Mouse (Mus musculus): Measurements from ENCODE around the gene Minos1. TPM values are rescaled to one million over a fixed set of nuclear protein-coding genes. Genes with fewer than 3 reads are reported as not detected.

Minos1 gene
- 137 and 154 TPM in 2 replicates for polyA plus RNA-seq (2011; ENCODE audit: insufficient read depth, insufficient read length, low read depth, missing spikeins)

DNA sequence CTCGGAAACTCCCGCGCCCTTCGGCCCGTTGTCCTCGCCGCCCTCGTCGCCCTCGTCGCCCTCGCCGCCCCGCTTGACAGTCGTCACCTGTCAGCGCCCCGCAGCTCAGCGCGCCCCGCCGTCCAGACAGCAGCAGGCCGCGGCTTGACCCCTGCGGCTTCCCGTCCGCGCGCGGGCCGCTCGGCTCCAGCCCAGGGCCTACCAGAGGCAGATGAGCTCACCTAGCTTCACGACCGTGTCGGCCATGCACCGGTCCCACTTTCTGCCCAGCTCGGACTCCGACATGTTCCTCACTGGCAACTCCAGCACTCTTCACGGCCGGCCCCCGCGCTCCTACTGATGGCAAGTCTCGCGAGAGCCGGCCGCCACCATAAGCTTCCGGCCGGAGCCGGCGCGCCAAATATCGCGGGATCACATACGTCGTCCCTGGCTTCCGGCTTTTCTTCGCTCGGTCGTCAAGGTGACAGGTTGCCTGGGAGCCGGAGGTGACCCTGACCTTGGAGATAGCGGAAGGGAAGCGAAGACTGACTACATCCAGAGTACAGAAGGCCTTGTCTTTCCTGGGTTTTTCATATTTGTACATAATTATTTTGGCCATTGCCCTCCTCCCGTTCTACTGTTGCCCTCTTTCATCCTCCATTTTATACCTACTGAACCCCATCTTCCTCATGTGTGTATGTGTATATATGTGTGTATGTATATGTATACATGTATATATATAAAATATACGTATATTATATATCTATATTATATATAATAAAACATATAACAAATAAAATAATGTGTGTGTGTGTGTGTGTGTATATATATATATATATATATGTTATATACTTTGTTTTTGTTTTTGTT, at the start of gene Minos1:
Gene Minos1 (minus strand): TSS at position 413 of the 849 bp plus-strand sequence.
- Histone ChIP-seq H3K27ac (ENCODE audit: insufficient read depth, low read length) (no peak within 1 kb of the TSS), H3K36me3 (ENCODE audit: control insufficient read depth, insufficient read depth, low read length, poor library complexity, severe bottlenecking) (no peaks in the 10 kb centered on the region), H3K27me3 (ENCODE audit: control insufficient read depth, insufficient read depth, low read length, poor library complexity, severe bottlenecking) (no peaks in the 10 kb centered on the region), H3K9ac (ENCODE audit: low read depth, poor library complexity, severe bottlenecking) (peak within 1 kb of the TSS; percentile 84), H3K4me3 (ENCODE audit: low read depth, low read length) (peak within 1 kb of the TSS; percentile 85), H3K9me3 (replicated peaks; ENCODE audit: control insufficient read depth, insufficient read depth, low read length, poor library complexity, severe bottlenecking) (no peaks in the 10 kb centered on the region), H3K4me1 (ENCODE audit: control insufficient read depth, insufficient read depth, low read length) (peaks cover 2% of the 10 kb centered on the region)
- TF ChIP-seq CTCF (IDR thresholded peaks at IDR 0.05; ENCODE audit: low read depth, low read length), result no peak
- peak; percentile 20 for TF ChIP-seq POLR2A (IDR thresholded peaks at IDR 0.05; ENCODE audit: insufficient read depth, low read length)

DNA sequence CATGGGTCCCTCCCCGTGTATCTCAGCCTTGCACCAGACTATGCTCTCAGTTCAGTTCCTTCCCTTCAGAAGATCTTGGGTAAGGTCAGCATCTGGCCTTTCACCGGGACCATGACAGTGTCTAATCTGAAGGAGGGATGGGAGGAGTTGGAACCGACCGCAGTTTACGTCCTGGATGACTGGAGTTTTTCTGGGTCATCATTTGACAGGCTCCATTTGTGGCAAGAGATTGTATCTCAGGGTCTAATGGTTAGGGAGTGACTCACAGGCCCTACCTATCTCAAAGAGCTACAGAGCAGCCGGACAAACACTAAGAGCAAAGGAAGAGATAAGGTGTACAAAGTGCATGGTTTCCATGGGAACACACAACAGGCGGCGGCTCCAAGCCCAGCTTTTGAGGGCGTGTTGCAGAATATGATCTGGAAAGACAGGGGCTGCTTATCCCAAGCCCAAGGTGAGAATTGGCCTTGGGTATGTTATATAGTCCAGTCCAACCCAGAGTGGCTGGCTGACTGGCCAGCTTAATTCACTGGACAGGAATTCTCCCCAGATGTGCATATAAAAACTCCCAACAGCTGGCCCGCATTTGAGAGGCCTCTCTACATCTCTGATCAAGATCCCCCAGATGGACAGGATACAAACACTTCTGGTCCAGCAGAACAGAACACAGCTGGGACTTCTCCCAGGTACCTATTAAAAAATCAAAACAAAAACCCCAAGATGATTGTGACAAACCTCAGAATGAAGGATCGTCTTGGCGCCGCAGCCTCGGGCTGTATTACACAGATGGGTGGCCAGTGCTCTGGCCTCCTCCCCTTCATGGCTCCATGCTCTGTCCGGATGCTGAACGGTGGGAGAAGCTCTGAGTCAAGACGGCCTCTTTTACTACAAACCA, 49.1 kb upstream of the Minos1 start:
- no peaks in the 10 kb centered on the region for H3K9me3 ChIP-seq (replicated peaks; ENCODE audit: control insufficient read depth, insufficient read depth, low read length, poor library complexity, severe bottlenecking)
- no peak overlapping the region for H3K9ac ChIP-seq (ENCODE audit: low read depth, poor library complexity, severe bottlenecking)
- no peaks in the 10 kb centered on the region for H3K4me1 ChIP-seq (ENCODE audit: control insufficient read depth, insufficient read depth, low read length)
- TF ChIP-seq CTCF (IDR thresholded peaks at IDR 0.05; ENCODE audit: low read depth, low read length), result no peak
- TF ChIP-seq EP300 (IDR thresholded peaks at IDR 0.05; ENCODE audit: insufficient read depth, low read depth, low read length), result no peak
- no peak for TF ChIP-seq POLR2A (IDR thresholded peaks at IDR 0.05; ENCODE audit: insufficient read depth, low read length)
- no peak overlapping the region for H3K4me3 ChIP-seq (ENCODE audit: low read depth, low read length)
- no peak overlapping the region for H3K27ac ChIP-seq (ENCODE audit: insufficient read depth, low read length)
- no peaks in the 10 kb centered on the region for H3K27me3 ChIP-seq (ENCODE audit: control insufficient read depth, insufficient read depth, low read length, poor library complexity, severe bottlenecking)
- no peaks in the 10 kb centered on the region for H3K36me3 ChIP-seq (ENCODE audit: control insufficient read depth, insufficient read depth, low read length, poor library complexity, severe bottlenecking)

DNA sequence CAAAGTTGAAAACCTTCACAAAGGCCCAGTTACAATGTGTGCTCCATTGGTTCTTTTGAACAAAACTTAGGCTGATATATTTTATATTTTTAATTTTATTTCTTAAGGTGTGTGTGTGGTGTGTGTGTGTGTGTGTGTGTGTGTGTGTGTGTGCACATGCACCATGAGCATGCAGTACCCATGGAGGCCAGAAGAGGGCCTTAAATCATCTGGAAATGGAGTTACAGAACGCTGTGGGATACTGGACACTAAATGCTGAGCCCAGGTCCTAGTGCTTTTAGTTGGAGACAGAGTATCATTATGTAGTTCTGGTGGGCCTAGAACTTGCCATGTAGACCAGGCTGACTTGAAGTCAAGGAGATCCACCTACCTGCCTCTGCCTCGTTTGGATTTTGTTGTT, 48.3 kb upstream of the Minos1 start:
- TF ChIP-seq EP300 (IDR thresholded peaks at IDR 0.05; ENCODE audit: insufficient read depth, low read depth, low read length) (no peak), POLR2A (IDR thresholded peaks at IDR 0.05; ENCODE audit: insufficient read depth, low read length) (no peak), CTCF (IDR thresholded peaks at IDR 0.05; ENCODE audit: low read depth, low read length) (no peak)
- Histone ChIP-seq H3K36me3 (ENCODE audit: control insufficient read depth, insufficient read depth, low read length, poor library complexity, severe bottlenecking) (no peaks in the 10 kb centered on the region), H3K4me3 (ENCODE audit: low read depth, low read length) (no peak overlapping the region), H3K27ac (ENCODE audit: insufficient read depth, low read length) (no peak overlapping the region), H3K9me3 (replicated peaks; ENCODE audit: control insufficient read depth, insufficient read depth, low read length, poor library complexity, severe bottlenecking) (no peaks in the 10 kb centered on the region), H3K9ac (ENCODE audit: low read depth, poor library complexity, severe bottlenecking) (no peak overlapping the region), H3K4me1 (ENCODE audit: control insufficient read depth, insufficient read depth, low read length) (no peaks in the 10 kb centered on the region), H3K27me3 (ENCODE audit: control insufficient read depth, insufficient read depth, low read length, poor library complexity, severe bottlenecking) (no peaks in the 10 kb centered on the region)

DNA sequence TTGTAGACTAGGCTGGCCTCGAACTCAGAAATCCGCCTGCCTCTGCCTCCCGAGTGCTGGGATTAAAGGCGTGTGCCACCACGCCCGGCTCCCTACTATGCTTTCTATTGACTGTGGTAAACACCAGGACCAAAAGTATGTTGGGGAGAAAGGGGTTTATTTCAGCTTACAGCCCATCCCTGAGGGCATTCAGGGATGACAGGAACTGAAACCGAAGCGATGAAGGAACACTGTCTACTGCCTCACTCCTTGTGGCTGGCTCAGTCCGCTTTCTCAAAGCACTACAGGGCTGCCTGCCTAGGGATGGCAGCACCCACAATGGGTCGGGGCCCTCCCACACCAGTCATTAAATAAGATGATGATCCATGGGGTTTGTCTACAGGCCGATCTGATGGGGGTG, 47.5 kb upstream of the Minos1 start:
- no peaks in the 10 kb centered on the region for H3K9me3 ChIP-seq (replicated peaks; ENCODE audit: control insufficient read depth, insufficient read depth, low read length, poor library complexity, severe bottlenecking)
- no peak overlapping the region for H3K9ac ChIP-seq (ENCODE audit: low read depth, poor library complexity, severe bottlenecking)
- no peak overlapping the region for H3K4me3 ChIP-seq (ENCODE audit: low read depth, low read length)
- no peak overlapping the region for H3K27ac ChIP-seq (ENCODE audit: insufficient read depth, low read length)
- no peaks in the 10 kb centered on the region for H3K36me3 ChIP-seq (ENCODE audit: control insufficient read depth, insufficient read depth, low read length, poor library complexity, severe bottlenecking)
- no peaks in the 10 kb centered on the region for H3K4me1 ChIP-seq (ENCODE audit: control insufficient read depth, insufficient read depth, low read length)
- H3K27me3 ChIP-seq (ENCODE audit: control insufficient read depth, insufficient read depth, low read length, poor library complexity, severe bottlenecking), result no peaks in the 10 kb centered on the region
- TF ChIP-seq EP300 (IDR thresholded peaks at IDR 0.05; ENCODE audit: insufficient read depth, low read depth, low read length) (no peak), CTCF (IDR thresholded peaks at IDR 0.05; ENCODE audit: low read depth, low read length) (no peak), POLR2A (IDR thresholded peaks at IDR 0.05; ENCODE audit: insufficient read depth, low read length) (no peak)

DNA sequence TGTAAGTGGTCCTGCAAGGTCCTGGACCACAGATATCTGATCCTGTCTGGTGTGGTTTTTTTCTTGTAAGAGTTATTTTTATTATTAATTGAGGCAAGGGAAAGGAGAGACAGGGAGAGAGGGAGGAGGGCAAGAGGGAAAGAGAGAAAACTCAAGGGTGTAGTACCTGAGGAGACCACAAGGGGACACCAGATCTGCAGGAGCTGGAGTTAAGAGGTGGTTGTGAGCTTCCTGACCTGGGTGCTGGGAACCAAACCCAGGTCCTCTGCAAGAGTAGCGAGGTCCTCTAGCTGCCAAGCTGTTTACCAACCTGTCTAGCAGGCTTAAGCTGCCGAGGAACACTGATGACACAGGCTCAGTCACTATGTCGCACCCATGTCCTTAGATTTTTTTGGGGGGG, 47.0 kb upstream of the Minos1 start:
- Histone ChIP-seq H3K27ac (ENCODE audit: insufficient read depth, low read length) (no peak overlapping the region), H3K4me1 (ENCODE audit: control insufficient read depth, insufficient read depth, low read length) (no peaks in the 10 kb centered on the region)
- TF ChIP-seq CTCF (IDR thresholded peaks at IDR 0.05; ENCODE audit: low read depth, low read length) (peak; percentile 19), EP300 (IDR thresholded peaks at IDR 0.05; ENCODE audit: insufficient read depth, low read depth, low read length) (no peak), POLR2A (IDR thresholded peaks at IDR 0.05; ENCODE audit: insufficient read depth, low read length) (no peak)

More for the DNA sequence above, 47.0 kb upstream of the Minos1 start:
- Histone ChIP-seq H3K27me3 (ENCODE audit: control insufficient read depth, insufficient read depth, low read length, poor library complexity, severe bottlenecking) (no peaks in the 10 kb centered on the region), H3K36me3 (ENCODE audit: control insufficient read depth, insufficient read depth, low read length, poor library complexity, severe bottlenecking) (no peaks in the 10 kb centered on the region), H3K9ac (ENCODE audit: low read depth, poor library complexity, severe bottlenecking) (no peak overlapping the region), H3K4me3 (ENCODE audit: low read depth, low read length) (no peak overlapping the region), H3K9me3 (replicated peaks; ENCODE audit: control insufficient read depth, insufficient read depth, low read length, poor library complexity, severe bottlenecking) (no peaks in the 10 kb centered on the region)

All from ES-Bruce4 (cell line).